7 mouse cellular contexts compared by ENCODE assay signal in genomic region chr3:14887686-14888295, GRCm38 (mm10). TPM values are rescaled to one million over a fixed set of nuclear protein-coding genes. Genes with fewer than 3 reads are reported as not detected.
DNase-seq lines count a peak whose midpoint lies in the region; ATAC-seq and TF ChIP-seq lines count a peak whose summit lies in the region.

No protein-coding gene starts in this region.

- DNase-seq in layer of hippocampus, adult 9-11 months: peak; percentile 18
- no peak for DNase-seq in layer of hippocampus, adult 11-12 months (ENCODE audit: low spot score)
- peak; percentile 14 to 27 for DNase-seq in lung, adult 18-20 months
- DNase-seq in retina, postnatal 1 day: peak; percentile 80
- DNase-seq in ovary, adult 18-20 months (ENCODE audit: low spot score): no peak
- no peak for DNase-seq in gastrocnemius, adult 2 months

- intact Hi-C loops in gastrocnemius, adult 2 months (cut with DNase I): loop anchor here (2.0 to 10.0 kb wide), 2 partner anchors 207 to 307 kb away; no protein-coding TSS in a partner anchor

- H3K27ac ChIP-seq in gastrocnemius, adult 2 months: no peak overlapping the region

- TF ChIP-seq CTCF in gastrocnemius, adult 2 months (IDR thresholded peaks at IDR 0.05): no peak

- H3K4me3 ChIP-seq in gastrocnemius, adult 2 months: no peak overlapping the region; the same call in 1 of the 2 replicates

- peak; percentile 27 for ATAC-seq in erythroid progenitor cell, adult 5-6 weeks (replicated peaks; ENCODE audit: low FRiP score, poor library complexity, severe bottlenecking)

RNA-seq across cellular contexts. Expression of gene Car2, which starts 1.7 kb away (rescaled TPM):
- total RNA-seq in erythroid progenitor cell, adult 5-6 weeks (2015; ENCODE audit: low replicate concordance): 2,420 and 2,713 TPM in 2 replicates
- total RNA-seq in erythroid progenitor cell, adult 5-6 weeks (2017; ENCODE audit: low replicate concordance): 2,109 and 2,592 TPM in 2 replicates
- 10 to 100 TPM; 12.8 to 20.3 TPM for total RNA-seq in gastrocnemius, adult 2 months (2021)

RNA-seq across cellular contexts. Expression of gene Car3, which starts 24.5 kb away (rescaled TPM):
- 0.72 and 3.8 TPM in 2 replicates for total RNA-seq in erythroid progenitor cell, adult 5-6 weeks (2015; ENCODE audit: low replicate concordance)
- not detected in 2 replicates for total RNA-seq in erythroid progenitor cell, adult 5-6 weeks (2017; ENCODE audit: low replicate concordance)
- total RNA-seq in gastrocnemius, adult 2 months (2021): 1,000 to 10,000 TPM; 1,122 to 2,421 TPM

Comparison
In these comparisons a context has a peak if more than half of its experiments do, and no peak if none do; other contexts are left out.
1. DNase-seq: peak in layer of hippocampus, adult 9-11 months (single experiment), lung, adult 18-20 months (2 of 2) and retina, postnatal 1 day (single experiment); none in layer of hippocampus, adult 11-12 months (single experiment), ovary, adult 18-20 months (single experiment) and gastrocnemius, adult 2 months (single experiment).
2. RNA of gene Car2, which starts 1.7 kb away (total RNA-seq): 2,109 to 2,713 TPM in erythroid progenitor cell, adult 5-6 weeks; 12.8 to 20.3 TPM in gastrocnemius, adult 2 months; every median in the first group is over 10 times any median in the second.
3. RNA of gene Car3, which starts 24.5 kb away (total RNA-seq): 1,122 to 2,421 TPM in gastrocnemius, adult 2 months; 0.72 to 3.8 TPM in erythroid progenitor cell, adult 5-6 weeks; every median in the first group is over 100 times any median in the second.